Mouse (Mus musculus) gastrocnemius, postnatal 25 days (tissue): ENCODE results near the gene Lmntd1. TPM values are rescaled to one million over a fixed set of nuclear protein-coding genes. Genes with fewer than 3 reads are reported as not detected.

Experiments
- DNase-seq: peaks from one replicate; pipeline ENCODE4 v3.0.0; 2022
- total RNA-seq, 2 experiments: library from RNA; stranded (reverse); gene quantifications; 1 replicate in 1 of 2; 2 replicates in 1 of 2; pipeline ENCODE4 v1.2.3; 2021

Lmntd1 gene
- total RNA-seq, 2 experiments from 2014 or later = 0.11 TPM; not detected in 1

GRCm38 (mm10) chr6:145483318-145483674, 130.8 kb downstream of the Lmntd1 start:
- no peak for DNase-seq

- DNase-seq = no peak
These were observed 131.3 kb downstream of the Lmntd1 start for GRCm38 (mm10) chr6:145482656-145483317.

- peak; percentile 50 for DNase-seq
These were observed 132.2 kb downstream of the Lmntd1 start for GRCm38 (mm10) chr6:145481938-145482337.

- no peak for DNase-seq
These were observed 135.3 kb downstream of the Lmntd1 start for GRCm38 (mm10) chr6:145478821-145479271.

GRCm38 (mm10) chr6:145477367-145477905, 136.7 kb downstream of the Lmntd1 start:
- no peak for DNase-seq

- no peak for DNase-seq
These were observed 142.4 kb downstream of the Lmntd1 start for GRCm38 (mm10) chr6:145471638-145472247.

- DNase-seq = no peak
These were observed 144.7 kb downstream of the Lmntd1 start for GRCm38 (mm10) chr6:145469260-145469943.

GRCm38 (mm10) chr6:145464027-145464426, 150.1 kb downstream of the Lmntd1 start:
- no peak for DNase-seq

GRCm38 (mm10) chr6:145462677-145463245, 151.4 kb downstream of the Lmntd1 start:
- DNase-seq = no peak

GRCm38 (mm10) chr6:145457066-145457465, 157.1 kb downstream of the Lmntd1 start:
- DNase-seq = peak; percentile 23

GRCm38 (mm10) chr6:145450628-145451403, 163.3 kb downstream of the Lmntd1 start:
- DNase-seq = peak; percentile 50

GRCm38 (mm10) chr6:145448361-145448760, 165.8 kb downstream of the Lmntd1 start:
- DNase-seq = no peak

GRCm38 (mm10) chr6:145445811-145446500, 168.2 kb downstream of the Lmntd1 start:
- peak; percentile 81 for DNase-seq

GRCm38 (mm10) chr6:145445380-145445779, 168.7 kb downstream of the Lmntd1 start:
- DNase-seq = peak; percentile 31

GRCm38 (mm10) chr6:145442786-145443185, 171.3 kb downstream of the Lmntd1 start:
- DNase-seq = no peak

- peak; percentile 41 for DNase-seq
These were observed 172.6 kb downstream of the Lmntd1 start for GRCm38 (mm10) chr6:145441416-145442110.

GRCm38 (mm10) chr6:145438851-145439250, 175.3 kb downstream of the Lmntd1 start:
- no peak for DNase-seq

GRCm38 (mm10) chr6:145435764-145436163, 178.4 kb downstream of the Lmntd1 start:
- DNase-seq = no peak

GRCm38 (mm10) chr6:145435156-145435555, 179.0 kb downstream of the Lmntd1 start:
- DNase-seq = no peak

GRCm38 (mm10) chr6:145433897-145434296, 180.2 kb downstream of the Lmntd1 start:
- no peak for DNase-seq
